14 mouse cellular contexts compared by ENCODE assay signal in the genomic region with DNA sequence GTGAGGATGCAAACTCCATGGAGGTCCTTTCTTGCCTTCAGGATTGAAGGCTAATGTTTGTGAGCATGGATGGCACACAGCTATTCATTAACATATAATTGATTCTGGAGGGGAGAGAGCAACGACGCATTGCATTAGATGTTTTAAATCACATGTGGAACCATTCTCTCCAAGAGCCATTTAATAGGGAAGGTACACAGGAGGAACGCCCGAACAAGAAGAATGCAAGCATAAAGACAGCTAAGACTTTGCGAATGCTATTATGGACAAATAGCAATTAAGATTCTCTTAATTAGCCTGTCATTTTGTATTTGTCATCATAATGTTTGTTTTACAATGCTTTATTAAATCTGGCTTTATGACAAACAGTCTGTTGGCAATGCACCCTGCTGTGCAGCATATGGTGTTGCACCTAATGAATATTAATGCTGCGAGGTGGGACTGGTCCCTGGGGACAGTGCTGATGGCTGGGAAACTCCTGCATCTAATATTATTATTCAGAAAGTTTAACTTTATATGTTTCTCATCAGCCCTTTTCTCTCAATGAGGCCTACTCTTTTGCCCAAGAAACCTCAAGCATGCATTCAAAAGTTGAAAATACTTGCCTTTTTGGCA.
DNase-seq lines count a peak whose midpoint lies in the region; ATAC-seq and TF ChIP-seq lines count a peak whose summit lies in the region.
"Had no signal": no experiment of that assay in that cellular context is flagged by ENCODE, and none has a peak within 500 bp of the region (broad histone marks: within the 10 kb centered on the region; RNA-seq: fewer than 3 reads in every experiment).

No protein-coding gene starts in this region.

- no peak overlapping the region for H3K9ac ChIP-seq in midbrain, embryonic 12.5 days (replicated peaks)
- no peak overlapping the region for H3K9ac ChIP-seq in midbrain, embryonic 16.5 days (ENCODE audit: low read depth, low read length)
- H3K9ac ChIP-seq in hindbrain, postnatal 0 days (replicated peaks; ENCODE audit: low read length): no peak overlapping the region
- H3K9ac ChIP-seq: limb, embryonic 13.5 days; liver, postnatal 0 days; stomach, embryonic 15.5 days had no signal

- DNase-seq in cerebellum, postnatal 36 days: peak; percentile 21 to 24
- peak; percentile 58 for DNase-seq in hindbrain, postnatal 0 days (ENCODE audit: low spot score)
- no peak for DNase-seq in heart, adult 9 months (ENCODE audit: low spot score in 2 of 2)
- DNase-seq in left cerebral cortex, adult 11 months (ENCODE audit: low spot score): no peak
- DNase-seq in left cerebral cortex, adult 2 months (ENCODE audit: extremely low spot score in 1 of 2, low spot score in 2 of 2): no peak
- no peak for DNase-seq in urinary bladder, adult 2 months (ENCODE audit: low spot score)
- DNase-seq: kidney, postnatal 10 days; liver, postnatal 0 days; right cerebral cortex, postnatal 14 days; thymus, postnatal 14 days had no signal

- intact Hi-C loops in left cerebral cortex, adult 2 months (cut with DNase I): no loop called here

- no peak overlapping the region for H3K4me2 ChIP-seq in midbrain, embryonic 12.5 days (replicated peaks)
- H3K4me2 ChIP-seq in midbrain, embryonic 16.5 days (ENCODE audit: low read length): no peak overlapping the region
- H3K4me2 ChIP-seq in hindbrain, postnatal 0 days (ENCODE audit: low read depth, low read length): no peak overlapping the region
- H3K4me2 ChIP-seq: limb, embryonic 13.5 days; stomach, embryonic 15.5 days had no signal

- H3K9me3 ChIP-seq in midbrain, embryonic 12.5 days: no peaks in the 10 kb centered on the region
- no peaks in the 10 kb centered on the region for H3K9me3 ChIP-seq in midbrain, embryonic 16.5 days (replicated peaks; ENCODE audit: control insufficient read depth, low read length, poor library complexity, severe bottlenecking)
- no peaks in the 10 kb centered on the region for H3K9me3 ChIP-seq in hindbrain, postnatal 0 days (ENCODE audit: low read length)
- H3K9me3 ChIP-seq: limb, embryonic 13.5 days; stomach, embryonic 15.5 days had no signal

- no peak overlapping the region for H3K27ac ChIP-seq in midbrain, embryonic 12.5 days (replicated peaks)
- H3K27ac ChIP-seq in midbrain, embryonic 16.5 days (ENCODE audit: low read length): no peak overlapping the region
- no peak overlapping the region for H3K27ac ChIP-seq in hindbrain, postnatal 0 days
- no peak overlapping the region for H3K27ac ChIP-seq in left cerebral cortex, adult 2 months
- H3K27ac ChIP-seq: limb, embryonic 13.5 days; stomach, embryonic 15.5 days had no signal

- 63% methylated on average over 6 of the region's 6 CpGs for WGBS in midbrain, embryonic 12.5 days
- 49% methylated on average over 6 of the region's 6 CpGs for WGBS in midbrain, embryonic 16.5 days
- WGBS in hindbrain, postnatal 0 days: 35% methylated on average over 6 of the region's 6 CpGs

- H3K36me3 ChIP-seq in midbrain, embryonic 12.5 days: no peaks in the 10 kb centered on the region
- no peaks in the 10 kb centered on the region for H3K36me3 ChIP-seq in midbrain, embryonic 16.5 days (ENCODE audit: control insufficient read depth, insufficient read depth, low read length)
- H3K36me3 ChIP-seq in hindbrain, postnatal 0 days (ENCODE audit: insufficient read depth, low read length): no peaks in the 10 kb centered on the region
- H3K36me3 ChIP-seq: limb, embryonic 13.5 days; stomach, embryonic 15.5 days had no signal

- 0 out of 2 replicates have a peak, but pooled peaks have one; percentile 60 for ATAC-seq in midbrain, embryonic 12.5 days (ENCODE audit: low FRiP score, low read depth)
- no peak for ATAC-seq in midbrain, embryonic 16.5 days
- 0 out of 2 replicates have a peak, but pooled peaks have one; percentile 38 for ATAC-seq in hindbrain, postnatal 0 days
- ATAC-seq: liver, postnatal 0 days had no signal

- no peak overlapping the region for H3K4me3 ChIP-seq in midbrain, embryonic 12.5 days
- no peak overlapping the region for H3K4me3 ChIP-seq in midbrain, embryonic 16.5 days (ENCODE audit: low read depth, low read length)
- H3K4me3 ChIP-seq in hindbrain, postnatal 0 days (ENCODE audit: low read length): no peak overlapping the region
- no peak overlapping the region for H3K4me3 ChIP-seq in left cerebral cortex, adult 2 months
- H3K4me3 ChIP-seq: limb, embryonic 13.5 days; stomach, embryonic 15.5 days had no signal

- TF ChIP-seq CTCF in hindbrain, postnatal 0 days (IDR thresholded peaks at IDR 0.05; ENCODE audit: low read depth): no peak
- no peak for TF ChIP-seq CTCF in left cerebral cortex, adult 2 months (IDR thresholded peaks at IDR 0.05)

- no peaks in the 10 kb centered on the region for H3K27me3 ChIP-seq in midbrain, embryonic 12.5 days
- H3K27me3 ChIP-seq in midbrain, embryonic 16.5 days (ENCODE audit: control insufficient read depth, insufficient read depth, low read depth, low read length): no peaks in the 10 kb centered on the region
- H3K27me3 ChIP-seq in hindbrain, postnatal 0 days (ENCODE audit: insufficient read depth, low read length): no peaks in the 10 kb centered on the region
- H3K27me3 ChIP-seq: limb, embryonic 13.5 days; stomach, embryonic 15.5 days had no signal

- H3K4me1 ChIP-seq in midbrain, embryonic 12.5 days: 0 out of 2 replicates have a peak, but pooled peaks cover 5% of the 10 kb centered on the region
- no peaks in the 10 kb centered on the region for H3K4me1 ChIP-seq in midbrain, embryonic 16.5 days (ENCODE audit: control insufficient read depth, insufficient read depth, low read length)
- H3K4me1 ChIP-seq in hindbrain, postnatal 0 days (ENCODE audit: insufficient read depth, low read length): no peaks in the 10 kb centered on the region
- H3K4me1 ChIP-seq: stomach, embryonic 15.5 days had no signal

Comparison
In these comparisons a context has a peak if more than half of its experiments do, and no peak if none do; other contexts are left out.
1. DNase-seq: peak in cerebellum, postnatal 36 days (2 of 2) and hindbrain, postnatal 0 days (single experiment); none in heart, adult 9 months (0 of 2), left cerebral cortex, adult 11 months (single experiment), left cerebral cortex, adult 2 months (0 of 2) and urinary bladder, adult 2 months (single experiment).